Mouse (Mus musculus): ENCODE measurements at regions not wholly inside any gene's neighbourhood (a gene's known extent, or its start where the extent isn't known, plus 50 kb on each side); places are given as distances from the start of the nearest gene placed in this dataset.

DNA sequence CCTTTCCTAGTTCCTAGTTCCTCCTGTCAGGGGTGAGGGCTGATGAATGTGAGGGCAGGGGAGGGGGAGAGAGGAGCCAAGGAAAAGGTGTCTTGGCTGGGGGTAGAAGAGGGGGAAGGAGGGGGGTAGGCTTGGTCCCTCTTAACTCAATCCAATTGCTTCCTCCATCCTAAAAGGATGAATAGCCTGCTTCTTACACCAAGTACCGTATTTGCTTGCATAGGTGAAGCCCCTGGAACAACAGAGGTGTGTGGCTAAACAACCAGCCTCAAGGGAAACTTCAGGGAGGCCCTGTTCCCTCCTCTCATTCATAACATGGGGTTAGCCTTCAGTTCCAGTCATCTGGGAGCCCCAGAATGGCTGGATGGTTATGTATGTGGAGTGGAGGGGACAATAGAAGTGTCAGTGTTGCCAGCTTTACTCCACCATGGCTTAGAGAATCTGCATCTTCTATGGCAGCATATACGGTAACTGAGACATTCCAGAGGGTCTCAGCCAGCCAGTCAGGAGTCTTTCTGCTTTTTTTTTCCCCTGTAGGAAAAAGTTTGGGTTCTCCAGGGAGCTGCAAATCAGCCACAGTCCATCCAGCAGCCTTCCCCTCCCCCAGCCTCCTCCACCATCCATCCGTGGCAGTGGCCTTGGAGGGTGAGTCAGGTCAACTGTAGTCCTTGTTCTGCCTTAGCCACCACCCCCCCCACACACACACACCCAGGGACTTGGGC is 100.2 kb upstream of the Ccnd2 start:
- DNase-seq (ENCODE audit: low read depth, low spot score): peak; percentile 77

DNA sequence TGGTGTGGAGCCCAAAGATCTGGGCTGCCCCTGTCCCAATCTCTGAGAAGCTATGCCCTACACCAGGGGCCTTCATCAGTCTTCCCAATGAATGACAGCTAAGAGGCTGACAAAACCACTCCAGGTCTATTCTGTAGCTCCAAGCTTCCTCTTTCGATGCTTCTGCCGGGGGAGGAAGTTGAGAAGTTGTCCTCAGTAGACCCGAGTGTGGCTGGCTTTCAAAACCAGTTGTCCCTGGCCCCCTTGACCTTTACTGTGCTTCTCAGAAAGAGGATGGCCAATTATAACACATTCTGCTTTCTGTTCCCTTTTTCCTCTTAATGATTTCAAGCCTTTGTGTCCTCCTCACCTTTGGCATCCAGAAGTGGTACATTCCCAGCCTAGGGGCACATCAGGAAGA is 101.9 kb upstream of the Ccnd2 start:
- DNase-seq (ENCODE audit: low read depth, low spot score): no peak

DNA sequence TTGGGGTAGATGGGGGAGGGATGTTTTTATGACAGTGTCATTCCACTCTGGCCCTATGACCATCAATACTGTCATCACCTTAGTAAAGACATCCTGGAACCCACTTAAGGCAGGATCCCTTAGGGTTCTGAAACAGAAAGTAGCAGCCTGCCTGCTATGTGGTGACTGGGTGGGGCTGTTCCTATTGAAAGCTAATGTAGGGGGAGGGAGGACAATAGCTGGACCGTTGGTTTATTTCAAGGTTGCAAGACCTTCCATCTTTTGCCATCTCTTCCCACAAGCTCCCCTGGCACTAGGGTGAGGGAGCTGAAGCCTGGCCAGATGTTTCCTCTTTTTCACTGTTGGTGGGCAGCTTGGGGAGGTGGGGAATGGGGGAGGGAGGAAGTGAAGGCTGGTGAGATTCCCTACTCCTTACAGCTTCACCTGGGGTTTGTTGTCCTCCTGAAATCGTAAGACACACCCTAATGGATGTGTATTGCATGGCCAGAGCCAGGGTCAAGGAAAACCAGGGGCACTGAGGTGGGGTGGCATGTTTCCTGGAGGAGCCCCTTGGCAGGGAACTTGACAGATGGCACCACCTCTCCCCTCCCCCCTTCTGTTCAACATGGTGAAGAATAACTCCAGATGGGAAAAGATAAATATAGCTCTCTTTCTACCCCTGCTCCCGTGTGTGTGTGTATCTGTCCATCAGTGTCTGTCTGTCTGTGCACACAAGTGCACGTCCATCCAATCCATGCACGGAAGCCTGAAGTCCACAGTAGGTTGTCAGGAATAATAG is 112.1 kb upstream of the Ccnd2 start:
- no peak for DNase-seq (ENCODE audit: low read depth, low spot score)

DNA sequence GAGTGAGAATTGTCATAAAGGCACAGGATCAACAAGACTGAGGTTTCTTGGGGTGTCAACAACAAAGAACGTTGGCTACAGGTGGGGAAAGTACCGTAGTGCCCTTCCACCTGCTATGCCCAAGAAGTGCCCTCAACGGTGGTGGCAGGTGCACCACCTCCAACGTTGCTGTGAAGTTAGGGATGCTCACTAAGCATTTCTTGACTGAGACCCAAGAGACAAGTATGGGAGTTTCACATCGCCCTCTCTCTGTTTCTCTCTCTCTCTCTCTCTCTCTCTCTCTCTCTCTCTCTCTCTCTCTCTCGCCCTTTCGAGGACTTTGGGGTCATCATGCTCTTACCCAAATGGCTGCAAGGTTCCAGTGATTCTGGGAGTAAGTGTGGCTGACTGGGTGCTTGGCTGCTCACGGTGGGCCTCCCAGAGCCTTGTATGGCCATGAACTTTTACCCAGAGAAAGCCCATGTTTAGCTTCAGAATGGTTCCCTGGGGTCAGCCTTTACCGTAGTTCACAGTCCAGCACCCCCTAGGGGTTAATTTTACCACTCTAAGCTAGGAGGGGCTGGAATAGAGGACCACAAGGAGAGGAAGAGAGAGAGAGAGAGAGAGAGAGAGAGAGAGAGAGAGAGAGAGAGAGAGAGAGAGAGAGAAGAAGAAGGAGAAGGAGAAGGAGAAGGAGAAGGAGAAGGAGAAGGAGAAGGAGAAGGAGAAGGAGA is 113.2 kb upstream of the Ccnd2 start:
- DNase-seq (ENCODE audit: low read depth, low spot score): no peak

DNA sequence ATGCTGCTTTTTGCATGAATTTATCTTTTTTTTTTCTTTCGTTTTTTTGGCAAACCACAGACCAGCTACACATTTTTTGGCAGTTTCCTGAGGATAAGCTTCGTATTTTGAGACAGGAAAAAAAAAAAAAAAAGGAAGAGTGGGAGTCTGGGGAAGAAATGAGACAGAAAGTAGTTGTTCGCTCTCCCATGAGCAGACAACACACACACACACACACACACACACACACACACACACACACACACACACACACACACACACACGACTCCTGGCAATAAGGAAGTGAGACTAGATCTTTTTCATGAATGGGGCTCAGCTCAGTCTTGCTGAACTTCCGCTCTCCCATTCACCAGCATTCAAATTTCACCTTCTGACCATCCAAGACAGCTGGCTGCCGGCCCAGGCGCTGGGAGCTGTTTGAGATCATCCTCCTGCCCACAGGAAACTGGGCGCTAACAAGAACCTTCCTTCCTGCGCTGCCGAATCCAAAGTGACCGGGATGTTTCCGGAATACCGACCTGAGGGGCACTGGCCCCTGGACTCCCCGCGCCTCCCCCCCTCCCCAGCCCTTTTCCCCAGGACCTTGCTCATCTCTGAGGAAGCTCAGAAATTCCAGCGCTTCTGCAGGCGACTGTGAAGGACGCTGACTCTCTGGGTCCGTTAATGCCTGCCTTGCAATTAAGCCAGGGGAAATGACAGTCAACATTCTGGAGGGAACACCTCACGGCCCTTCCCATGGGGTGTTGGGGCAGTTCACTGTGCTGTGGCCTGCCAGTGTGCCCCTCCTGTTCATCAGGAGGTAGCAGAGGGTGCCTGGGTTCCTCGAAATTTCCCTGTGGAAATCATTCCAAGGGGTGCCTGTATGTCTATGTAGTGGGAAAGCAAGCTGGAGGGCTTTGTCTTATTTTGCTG is 114.2 kb upstream of the Ccnd2 start:
- peak; percentile 44 for DNase-seq (ENCODE audit: low read depth, low spot score)

DNA sequence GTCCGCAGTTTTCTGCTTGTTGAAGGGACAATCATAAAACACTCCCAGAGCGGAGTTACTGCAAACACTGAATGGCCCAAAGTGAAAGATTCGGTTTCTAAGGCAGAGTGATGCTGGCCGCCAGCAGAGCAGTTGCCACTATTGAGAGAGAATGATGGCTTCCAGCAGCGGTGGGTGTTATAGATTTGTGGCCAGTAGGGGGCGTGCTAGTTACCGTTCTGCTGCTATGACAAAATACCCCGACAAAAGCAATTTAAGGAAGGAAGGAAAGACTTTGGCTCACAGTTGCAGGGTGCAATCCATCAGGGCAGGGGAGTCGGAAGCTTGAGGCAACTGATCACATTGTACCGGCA is 114.8 kb upstream of the Ccnd2 start:
- peak; percentile 70 for DNase-seq (ENCODE audit: low read depth, low spot score)

DNA sequence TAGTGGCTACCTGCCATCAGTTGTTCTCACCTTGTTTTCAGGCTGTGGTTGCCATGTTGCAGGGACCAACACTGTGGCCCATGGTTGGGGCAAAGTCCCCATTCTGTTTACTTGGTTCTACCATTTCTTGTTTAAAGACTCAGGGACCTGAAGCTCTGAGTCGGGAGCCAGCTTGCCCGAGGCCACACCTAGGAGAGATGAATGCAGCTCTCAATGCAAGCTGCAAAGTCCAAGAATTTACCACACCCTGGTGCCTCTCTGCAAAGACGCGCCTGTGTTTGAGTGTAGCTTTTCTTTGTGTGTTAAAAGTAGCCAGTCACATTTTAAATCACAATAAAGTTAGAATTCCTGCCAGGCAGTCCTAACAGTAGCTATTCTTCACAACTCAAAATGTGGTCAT is 117.0 kb upstream of the Ccnd2 start:
- peak; percentile 89 for DNase-seq (ENCODE audit: low read depth, low spot score)

DNA sequence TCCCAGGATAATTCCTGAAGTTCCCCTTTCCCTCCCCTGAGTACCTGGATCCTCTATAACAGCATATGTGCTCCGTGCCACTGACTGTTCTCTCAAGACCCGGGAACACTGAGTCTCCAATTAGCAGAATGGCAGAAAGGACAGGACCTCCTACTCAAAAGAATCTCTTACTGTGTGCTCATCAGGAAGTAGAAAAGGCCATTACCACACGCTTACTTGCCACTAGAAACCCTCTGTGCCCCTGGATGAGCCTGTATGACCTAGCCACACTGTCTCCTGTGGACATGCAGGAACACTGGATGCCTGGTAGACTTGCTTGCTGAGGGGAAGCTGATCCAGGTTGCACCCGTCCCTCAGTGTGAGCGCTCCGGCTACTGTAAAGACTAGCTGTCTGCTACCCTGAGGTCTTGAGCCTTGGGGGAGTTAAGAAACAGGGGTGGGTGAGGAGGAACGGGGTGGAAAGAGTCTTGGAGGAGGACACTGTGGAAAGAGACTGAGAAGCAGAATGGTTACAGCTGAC is 117.6 kb upstream of the Ccnd2 start:
- peak; percentile 84 for DNase-seq (ENCODE audit: low read depth, low spot score)

DNA sequence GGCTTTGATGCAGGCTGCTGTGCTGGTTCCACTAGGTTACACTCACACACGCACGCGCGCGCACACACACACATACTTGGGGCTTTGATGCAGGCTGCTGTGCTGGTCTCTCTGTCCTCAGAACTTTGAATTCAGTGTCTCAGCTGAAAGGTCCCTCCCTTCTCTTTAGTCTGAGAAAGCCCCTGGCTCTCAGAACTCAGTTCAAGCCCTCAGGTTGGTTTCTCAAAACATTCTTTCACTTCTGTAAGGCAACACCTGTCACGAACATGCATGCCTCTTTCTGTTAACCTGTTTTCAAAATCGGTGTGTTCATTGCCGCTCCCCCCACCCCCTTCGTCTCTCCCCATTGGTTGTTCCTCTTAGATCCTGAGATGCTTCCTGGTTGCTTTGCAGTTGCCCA is 118.8 kb upstream of the Ccnd2 start:
- DNase-seq (ENCODE audit: low read depth, low spot score): peak; percentile 44

DNA sequence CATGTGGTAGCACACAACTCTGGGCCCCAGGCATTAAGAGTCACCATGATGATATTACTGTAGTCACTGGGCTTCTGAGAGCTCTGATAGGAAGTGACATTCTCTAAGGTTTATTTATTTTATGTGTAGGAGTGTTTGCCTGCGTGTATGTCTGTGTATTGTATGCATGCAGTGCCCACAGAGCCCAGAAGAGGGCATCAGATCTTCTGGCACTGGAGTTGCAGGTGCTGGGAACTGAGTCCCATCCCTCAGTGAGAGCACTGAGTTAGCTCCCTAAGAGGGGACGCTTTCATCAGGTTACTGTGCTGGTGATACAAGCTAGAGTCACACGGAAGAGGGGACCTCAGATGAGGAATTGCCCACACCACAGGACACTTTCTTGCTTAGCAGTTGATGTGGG is 119.4 kb upstream of the Ccnd2 start:
- peak; percentile 65 for DNase-seq (ENCODE audit: low read depth, low spot score)

DNA sequence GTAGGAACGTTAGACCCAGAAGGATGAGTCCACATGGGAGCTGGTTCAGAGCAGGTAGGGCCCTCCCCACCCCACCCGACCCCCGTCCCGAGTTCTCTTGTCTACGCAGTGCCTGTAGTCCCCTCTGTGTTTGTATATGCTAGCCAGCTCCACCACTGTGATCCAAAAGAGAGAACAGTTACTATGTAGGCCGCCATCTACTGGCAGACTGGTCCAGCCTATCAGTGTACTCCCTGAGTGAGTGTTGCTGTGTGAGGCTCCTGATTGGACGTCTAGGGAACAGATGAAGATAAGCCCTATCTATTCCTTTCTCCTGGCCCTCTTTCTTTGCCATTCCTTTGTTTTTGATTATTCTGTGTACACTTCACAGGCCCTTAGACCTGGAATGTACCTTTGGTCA is 120.6 kb upstream of the Ccnd2 start:
- DNase-seq (ENCODE audit: low read depth, low spot score): peak; percentile 74

DNA sequence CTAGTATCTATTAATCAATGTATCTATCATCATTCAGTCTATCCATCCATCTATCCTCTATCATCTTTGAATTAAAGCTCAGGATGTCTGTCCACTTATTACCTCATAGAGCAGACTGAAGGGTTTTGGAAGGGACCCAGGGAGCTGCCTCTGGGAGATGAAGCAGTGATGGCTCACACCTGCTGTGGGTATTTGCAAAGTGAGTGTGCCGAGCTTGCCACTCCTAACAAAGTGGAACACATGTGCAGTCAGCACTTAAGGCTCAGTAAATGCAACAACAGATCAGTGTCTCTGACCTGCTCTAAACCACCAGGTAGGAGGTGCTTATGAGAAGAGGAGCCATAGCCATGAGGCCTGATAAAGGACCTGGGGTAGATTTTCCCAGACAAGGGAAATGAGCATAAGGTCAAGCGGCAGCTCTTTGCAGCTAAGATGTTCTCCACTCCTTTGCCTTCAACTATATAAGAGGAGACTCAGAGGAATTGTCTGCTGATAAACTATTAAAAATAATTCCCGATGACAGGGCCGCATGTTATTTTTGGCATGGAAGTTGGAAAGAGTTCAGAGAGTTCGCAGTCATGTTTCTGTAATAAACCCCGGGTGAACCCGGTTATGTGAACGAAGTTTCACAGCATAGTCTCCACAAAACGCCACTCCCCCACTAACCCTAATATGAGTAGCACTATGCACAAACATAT is 122.9 kb upstream of the Ccnd2 start:
- no peak for DNase-seq (ENCODE audit: low read depth, low spot score)

DNA sequence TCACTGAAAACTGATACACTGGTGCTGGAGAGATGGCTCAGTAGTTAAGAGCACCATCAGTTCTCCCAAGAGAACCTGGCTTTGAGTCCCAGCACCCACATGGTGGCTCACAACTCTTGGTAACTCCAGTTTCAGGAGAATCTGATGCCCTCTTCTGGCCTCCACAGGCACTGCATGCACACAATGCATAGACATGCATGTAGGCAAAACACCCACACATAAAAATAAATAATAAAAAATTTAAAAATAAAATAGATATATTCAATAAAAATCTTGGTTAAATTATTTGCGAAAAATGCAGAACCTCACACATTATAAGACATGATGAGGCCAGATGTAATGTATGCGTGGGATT is 123.4 kb upstream of the Ccnd2 start:
- no peak for DNase-seq (ENCODE audit: low read depth, low spot score)

DNA sequence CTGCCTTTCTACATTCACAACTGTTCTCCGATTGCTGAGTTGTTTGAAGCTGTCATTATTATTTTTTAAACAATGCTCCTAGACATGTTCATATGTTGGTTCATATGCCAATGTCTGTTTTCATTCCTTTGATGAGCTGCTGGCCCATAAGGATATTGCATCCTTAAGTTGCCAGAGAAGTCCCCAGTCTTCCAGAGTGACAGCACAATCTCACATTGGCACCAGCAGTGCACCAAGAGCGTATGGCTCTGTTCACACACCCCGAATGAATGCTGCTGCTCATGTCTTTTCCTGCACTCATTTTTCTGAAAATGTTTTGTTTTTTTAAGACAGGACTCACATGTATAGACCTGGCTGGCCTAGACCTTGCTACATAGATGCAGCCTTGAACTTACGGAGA is 124.4 kb upstream of the Ccnd2 start:
- no peak for DNase-seq (ENCODE audit: low read depth, low spot score)

DNA sequence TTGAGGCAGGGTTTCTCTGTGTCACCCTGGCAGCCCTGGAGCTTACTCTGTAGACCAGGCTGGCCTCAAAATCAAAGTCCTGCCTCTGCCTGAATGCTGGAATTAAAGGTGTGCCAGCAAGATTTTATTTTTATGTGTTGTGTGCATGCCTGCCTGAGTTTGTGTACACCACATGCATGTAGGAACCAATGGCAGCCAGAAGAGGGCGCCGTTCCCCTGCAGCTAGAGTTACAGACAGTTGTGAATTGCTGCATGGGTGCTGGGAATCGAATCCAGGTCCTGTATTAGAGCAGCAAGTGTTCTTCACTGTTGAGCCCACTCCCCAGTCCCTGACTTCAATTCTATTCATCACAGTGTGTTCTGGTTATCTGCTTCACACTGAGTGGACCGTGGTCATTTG is 126.4 kb upstream of the Ccnd2 start:
- DNase-seq (ENCODE audit: low read depth, low spot score): peak; percentile 26

DNA sequence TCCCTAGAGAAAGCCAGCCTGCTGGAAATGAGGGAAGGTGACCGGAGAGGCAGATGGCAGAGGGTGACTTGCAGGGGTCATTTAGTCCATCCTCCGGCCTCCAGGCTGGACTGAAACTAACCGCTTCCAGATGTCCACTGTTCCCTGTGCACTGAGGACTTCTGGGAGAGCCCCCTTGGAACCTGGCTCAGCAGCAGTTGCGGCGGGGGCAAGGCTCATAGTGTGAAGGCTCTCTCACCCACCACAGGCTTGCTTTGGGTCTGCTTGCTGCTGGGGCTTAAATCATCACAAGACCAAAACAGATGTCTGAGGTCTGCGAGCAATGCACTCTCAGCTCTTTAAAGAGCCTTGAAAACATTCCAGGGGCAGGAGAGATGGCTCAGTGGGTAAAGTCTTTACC is 132.2 kb upstream of the Ccnd2 start:
- DNase-seq (ENCODE audit: low read depth, low spot score): no peak

DNA sequence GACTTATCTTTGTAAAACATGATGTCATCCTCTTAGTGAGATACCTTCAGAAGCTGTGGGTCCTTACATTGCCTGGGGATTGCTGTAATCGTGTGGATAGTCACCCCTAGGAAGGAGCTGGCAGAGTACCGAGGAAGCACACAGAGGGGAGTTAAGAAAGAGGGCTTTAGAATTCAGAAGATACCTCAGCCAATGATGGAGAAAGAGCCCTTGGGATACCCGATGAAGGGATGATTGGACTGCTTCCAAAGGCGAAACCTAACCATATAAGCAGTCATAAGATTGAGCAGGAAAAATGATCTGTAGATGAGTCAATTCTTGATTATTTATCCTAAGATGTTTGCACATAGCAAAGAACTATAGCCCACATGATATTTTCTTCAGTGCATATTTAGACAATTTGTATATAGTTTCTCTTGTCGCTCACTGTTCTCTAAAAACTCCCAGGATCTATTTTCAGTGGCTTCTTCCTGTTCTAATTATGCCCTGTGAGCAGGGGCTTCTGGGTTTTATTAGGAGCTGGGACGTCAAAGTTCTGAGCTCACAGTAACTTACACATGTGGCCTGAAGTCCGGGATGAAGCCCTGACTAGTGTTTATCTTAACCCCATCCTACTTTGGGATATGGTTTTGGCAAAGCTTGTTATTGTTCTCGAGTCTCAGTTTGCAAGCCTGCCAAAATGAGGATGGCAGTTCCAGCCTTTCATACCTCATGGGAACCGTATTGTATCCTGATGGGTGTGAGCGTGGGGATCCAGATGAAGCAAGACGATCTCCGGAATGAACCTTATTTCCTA is 134.9 kb upstream of the Ccnd2 start:
- DNase-seq (ENCODE audit: low read depth, low spot score): no peak

DNA sequence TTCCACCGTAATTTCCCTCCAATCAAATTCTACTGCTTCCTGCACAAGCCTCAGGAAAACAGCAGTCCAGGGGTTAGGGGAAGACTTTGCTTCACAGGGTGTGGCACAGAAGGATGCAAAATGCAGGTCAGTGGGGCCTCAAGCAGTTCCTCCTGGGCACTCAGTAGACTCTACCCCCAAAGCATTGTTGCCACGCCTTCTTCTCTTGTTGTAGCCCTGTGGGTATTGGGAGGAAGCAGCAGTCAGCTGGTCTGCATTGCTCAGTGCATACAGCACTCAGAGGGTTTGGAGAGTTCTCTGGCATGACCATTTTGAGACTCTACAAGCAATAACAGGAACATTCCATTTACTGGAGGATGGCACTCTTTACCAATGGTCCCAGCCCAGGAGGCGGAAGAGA is 137.0 kb upstream of the Ccnd2 start:
- DNase-seq (ENCODE audit: low read depth, low spot score): no peak

DNA sequence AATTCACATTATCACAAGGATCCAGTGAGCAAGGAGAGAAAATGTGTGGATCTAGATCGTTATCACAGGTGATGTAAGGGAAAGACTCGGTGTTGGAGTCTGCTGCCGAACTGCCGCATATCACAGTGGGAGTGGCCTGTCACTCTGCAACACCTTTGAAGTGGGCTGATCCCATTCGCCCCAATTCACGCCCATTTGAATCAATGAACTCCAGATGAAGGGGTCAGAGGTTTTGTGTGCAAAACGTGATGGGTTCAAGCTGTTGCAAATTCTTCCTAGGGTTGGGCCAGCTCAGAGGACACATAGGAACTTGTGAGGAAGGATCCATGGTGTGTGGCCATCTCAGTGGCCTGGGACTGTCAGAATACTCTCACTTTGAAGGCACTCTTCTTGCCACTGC is 139.9 kb upstream of the Ccnd2 start:
- DNase-seq (ENCODE audit: low read depth, low spot score): no peak

DNA sequence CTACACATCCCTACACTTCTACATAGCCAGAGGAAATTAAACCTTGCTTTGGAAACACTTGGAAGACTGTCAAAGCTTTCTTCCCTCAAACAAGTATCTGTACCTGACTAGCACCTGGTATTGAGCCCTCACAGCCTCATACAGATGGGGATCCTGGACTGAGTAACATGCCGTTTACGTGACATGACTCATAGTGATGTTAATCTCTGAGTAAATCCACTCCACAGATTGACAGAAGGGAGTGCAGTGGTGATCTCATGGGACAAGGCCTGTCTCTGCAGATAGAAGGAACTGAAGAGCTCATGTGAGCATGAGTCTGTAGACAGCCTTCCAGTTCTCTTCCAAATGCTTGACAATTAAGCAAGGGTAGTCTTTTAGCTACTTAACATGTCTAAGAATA is 141.8 kb upstream of the Ccnd2 start:
- DNase-seq (ENCODE audit: low read depth, low spot score): no peak
